Mouse (Mus musculus) liver, adult (tissue): Measurements from ENCODE around the gene Tjap1.

Experiments
- GATA4 ChIP-seq: IDR thresholded peaks from 2 replicates; pipeline ENCODE4 v1.6.1; 2014; ENCODE audit warnings: mild to moderate bottlenecking, low read length; ENCODE audit not compliant: insufficient replicate concordance

Tjap1 gene

DNA sequence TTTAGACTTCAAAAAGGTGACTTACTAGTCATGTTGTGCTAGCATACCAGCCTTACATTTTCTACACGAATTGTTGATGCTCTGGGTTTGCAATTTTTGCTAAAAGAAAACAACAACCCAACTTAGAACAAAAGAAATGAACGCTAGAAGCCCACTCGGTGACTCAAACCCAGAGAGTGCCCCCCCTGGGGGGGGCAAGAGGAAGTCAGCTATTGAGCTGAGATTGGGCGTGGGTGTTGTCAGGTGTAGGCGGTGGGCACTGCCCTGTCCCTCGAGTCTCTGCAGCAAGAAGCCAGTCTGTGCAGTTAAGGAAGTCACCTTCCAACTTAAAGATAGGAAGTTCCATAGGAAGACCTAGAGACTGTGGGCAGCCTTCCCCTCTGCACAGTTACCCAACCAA, 13.8 kb upstream of the Tjap1 start:
- TF ChIP-seq GATA4: no peak

DNA sequence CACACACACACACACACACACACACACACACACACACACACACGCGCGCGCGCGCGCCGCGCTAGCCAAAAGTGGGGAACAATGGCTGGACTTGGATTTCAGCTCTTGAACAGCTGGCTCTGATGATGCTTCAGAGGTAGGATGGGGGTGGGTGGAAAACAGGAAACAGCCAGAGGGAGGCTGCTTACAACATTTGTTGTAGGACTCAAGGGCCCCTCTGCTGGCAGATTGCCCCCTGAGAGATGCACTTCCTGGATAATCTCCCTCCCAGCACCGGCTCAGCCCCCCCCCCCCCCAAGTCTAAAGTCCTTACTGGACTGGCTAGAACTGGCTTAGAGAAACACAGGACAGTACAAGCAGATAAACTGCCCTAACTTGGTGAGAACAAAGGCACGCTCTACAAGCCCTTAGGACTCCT, 4.9 kb upstream of the Tjap1 start:
- no peak for TF ChIP-seq GATA4

DNA sequence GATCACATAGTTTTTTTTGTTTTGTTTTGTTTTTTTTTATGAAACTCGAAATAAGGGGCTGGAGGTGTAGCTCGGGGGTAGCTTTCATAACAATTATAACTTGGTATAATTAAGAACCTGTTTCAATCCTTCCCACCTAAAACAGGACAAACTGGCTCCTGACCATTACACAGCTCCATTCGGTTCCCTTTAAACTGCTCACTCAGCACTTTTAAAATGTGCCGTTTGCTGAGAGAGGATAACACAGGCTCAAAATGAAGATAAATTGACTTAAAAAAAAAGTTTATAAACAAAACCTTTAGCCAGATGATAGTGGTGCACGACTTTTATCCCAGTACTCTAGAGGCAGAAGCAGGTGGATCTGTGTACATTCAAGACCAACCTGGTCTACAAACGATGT, 2.6 kb upstream of the Tjap1 start:
- no peak for TF ChIP-seq GATA4

DNA sequence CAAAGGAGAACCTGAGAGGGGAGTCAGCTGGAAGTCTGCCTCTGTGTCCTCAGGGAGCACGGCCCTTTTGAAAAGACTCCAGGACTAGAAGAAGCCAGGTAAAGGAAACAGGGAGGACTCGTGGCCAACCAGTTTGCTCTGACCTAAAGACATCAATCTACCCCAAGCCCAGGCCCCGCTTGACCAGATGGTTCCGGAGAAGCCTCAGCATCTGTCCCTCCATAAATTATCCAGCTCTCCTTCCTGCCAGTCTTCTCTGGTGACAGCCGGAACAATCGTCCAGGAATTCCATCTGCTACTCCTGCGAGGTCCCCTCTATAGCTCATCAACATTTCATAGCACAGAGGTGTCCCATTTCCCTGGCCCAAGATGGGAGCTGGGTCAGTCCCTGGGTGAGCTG, 1.8 kb upstream of the Tjap1 start:
- TF ChIP-seq GATA4: no peak

DNA sequence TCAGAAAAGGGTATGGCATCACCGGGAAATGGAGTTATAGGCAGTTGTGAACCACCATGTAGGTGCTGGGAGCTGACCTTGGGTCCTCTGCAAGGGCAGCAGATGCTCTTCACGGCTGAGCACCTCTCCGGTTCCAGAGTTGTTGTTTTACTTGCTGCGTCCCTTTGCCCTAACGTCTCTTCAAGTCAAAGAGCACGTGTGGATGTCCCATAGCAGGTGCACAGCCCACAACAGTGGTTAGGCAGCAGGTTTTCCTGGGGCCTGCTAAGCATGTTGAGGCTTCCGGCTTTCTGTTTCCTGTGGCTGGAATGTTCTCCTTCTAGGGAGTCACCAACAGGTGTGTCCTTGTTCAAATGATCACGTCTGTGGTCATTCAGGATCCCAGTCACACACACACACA, 1.1 kb upstream of the Tjap1 start:
- no peak for TF ChIP-seq GATA4

DNA sequence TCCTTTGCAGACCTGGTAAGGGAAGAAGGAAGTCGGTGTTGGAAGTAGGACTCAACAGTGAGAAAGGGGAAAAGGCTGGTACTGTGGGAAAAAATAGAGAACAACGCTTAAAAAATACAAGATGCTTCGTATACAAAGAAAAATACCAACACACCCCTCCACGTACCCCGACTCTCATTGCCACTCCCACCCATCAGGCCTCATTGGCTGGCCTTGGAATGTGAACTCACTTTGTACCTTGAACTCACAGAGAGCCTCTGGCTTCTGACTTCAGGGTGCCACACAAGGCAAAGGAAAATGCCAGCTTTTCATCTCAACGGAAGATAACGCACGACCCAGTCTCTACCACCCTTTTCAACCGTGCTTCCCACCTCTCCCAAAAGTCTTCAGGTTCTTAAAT, 314 bp upstream of the Tjap1 start:
- no peak for TF ChIP-seq GATA4

DNA sequence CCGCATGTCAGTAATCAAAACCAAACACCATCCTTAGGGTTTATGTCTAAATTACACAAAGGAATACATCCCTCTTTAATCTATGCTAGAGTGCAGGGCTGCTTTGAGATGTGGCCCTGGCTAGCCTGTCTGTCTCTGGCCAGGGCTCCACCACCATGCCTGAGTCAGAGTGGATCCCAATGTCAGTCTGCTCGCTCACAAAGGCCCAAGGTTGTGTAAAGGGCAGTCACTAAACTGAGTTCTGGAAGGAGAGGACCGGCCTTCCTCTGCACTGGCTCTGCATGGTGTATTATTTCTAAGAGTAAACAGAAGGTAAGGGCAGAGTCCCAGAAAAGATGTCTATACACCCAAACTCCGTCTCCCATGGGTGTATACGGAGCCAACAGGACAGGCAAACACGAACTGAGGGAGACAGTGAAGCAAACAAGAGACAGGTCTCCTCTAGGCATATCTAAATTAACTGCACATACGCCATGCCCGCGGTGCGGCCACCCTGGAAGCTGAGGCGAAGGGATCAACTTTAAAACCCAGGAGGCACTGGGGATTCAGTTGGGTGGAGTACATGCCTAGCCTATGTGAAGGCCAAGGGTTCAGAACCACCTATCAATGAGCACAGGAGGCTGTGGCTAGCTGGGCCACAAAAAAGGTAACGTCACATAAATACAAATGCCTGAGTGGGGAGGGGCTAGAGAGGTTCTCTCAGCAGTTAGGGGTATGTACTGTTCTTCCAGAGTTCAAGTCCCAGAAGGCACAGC, 4.6 kb downstream of the Tjap1 start:
- TF ChIP-seq GATA4: no peak

DNA sequence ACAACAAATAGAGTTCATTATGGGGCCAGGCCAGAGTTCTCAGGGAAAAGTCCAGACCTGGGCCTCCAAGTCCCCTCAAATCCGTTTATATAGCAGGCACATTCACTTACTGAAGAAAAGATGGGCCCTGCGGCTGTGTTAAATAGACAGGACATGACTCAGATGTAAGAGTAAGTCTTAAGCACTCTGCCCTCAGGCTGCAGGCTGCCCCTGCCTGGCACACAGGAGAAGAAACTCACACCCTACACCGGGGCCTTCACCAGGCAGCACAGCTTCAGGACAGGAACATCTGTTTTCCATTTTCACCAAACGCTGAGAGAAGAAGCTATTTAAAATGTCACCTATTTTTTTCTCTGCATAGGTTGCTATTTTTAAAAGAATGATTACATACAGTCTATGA, 5.2 kb downstream of the Tjap1 start:
- TF ChIP-seq GATA4: no peak

DNA sequence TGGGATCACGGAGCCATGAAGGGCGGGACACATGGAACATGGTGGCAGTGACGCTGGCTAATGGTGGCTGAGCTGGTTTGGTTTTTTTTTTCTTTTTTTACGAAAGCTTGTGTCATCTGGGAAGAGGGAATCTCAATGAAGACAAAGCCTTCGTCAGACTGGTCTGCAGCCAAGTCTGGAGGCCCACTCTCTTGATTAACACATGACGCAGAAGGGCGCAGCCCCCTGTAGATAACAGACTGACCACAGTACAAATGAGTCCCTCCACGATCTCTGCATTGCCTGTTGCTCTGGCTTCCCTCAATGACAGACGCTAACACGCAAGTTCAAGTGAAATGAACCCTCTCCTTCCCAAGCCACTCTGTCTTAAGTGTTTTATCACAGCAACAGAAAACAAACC, 7.3 kb downstream of the Tjap1 start:
- no peak for TF ChIP-seq GATA4

DNA sequence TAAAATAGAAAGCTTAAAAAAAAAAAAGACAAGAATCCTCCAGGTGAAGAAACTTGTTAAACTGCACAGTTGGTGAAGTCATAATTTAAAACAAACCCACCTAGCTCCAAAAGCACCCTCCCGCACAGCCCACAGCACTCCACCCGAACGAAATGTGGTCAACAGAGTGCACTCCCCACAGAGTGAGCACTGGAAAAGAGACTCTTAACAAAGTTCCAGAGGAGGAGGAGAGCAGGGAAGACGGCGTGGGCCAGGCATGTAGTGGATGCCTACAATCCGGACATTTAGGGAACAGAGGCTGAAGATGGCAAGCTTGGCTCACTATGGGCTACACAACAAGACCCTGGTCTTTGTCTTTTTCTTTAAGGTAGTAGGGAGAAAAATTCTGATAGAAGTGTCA, 7.8 kb downstream of the Tjap1 start:
- TF ChIP-seq GATA4: no peak

DNA sequence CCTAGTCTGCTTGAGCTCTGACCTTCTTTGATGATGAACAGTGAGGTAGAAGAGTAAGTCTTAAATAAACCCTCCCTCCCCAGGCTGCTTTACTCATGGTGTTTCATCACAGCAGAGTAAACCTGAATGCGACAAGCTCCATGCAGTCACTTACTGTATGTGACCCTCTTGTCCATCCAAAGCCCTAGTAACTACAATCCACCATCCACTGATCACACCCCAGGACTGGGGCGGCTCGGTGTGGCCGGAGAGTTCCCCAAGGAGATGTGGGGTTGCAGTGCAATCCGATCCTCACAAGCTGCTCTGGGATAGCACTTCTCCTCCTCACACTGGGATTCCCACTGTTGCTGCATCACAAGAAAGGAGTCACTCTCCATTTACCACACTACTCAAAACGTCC, 8.4 kb downstream of the Tjap1 start:
- no peak for TF ChIP-seq GATA4

DNA sequence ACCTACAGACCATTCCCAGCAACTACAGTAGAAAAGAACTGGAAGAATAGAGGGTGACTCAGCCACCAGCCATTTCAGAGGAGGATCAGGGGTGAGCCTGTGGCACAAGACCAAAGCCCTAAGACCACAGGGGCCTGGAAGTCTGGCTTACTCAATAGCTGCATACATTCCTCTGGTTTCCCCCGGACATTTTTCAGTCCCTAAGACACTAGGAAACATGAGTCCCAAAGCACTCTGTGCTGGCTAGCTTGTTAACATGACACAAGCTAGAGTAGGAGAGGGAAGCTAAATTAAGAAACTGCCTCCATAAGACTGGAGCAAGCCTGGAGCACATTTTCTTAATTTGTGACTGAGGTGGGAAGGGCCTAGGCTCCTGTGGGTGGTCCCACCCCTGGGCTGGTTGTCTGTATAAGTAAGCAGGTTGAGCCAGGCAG, 9.0 kb downstream of the Tjap1 start:
- TF ChIP-seq GATA4: no peak

DNA sequence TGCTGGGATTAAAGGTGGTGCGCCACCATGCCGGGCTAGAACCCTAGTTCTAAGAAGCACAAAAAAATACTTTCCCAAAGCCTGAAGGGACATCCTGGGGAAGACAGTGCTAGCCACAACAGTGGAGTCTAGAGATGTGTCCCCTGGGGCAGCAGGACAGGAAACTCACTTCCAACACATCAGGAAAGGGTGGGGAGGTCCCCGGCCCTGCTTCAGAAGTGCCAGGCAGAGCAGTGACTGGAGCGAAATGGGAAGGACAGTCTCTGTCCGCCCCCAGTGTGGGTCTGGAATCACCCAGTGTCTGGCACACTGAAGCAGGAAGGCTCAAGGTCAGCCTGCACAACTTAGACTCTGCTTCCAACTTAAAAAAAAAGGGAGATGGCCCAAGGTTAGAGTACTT, 10.2 kb downstream of the Tjap1 start:
- TF ChIP-seq GATA4: no peak

DNA sequence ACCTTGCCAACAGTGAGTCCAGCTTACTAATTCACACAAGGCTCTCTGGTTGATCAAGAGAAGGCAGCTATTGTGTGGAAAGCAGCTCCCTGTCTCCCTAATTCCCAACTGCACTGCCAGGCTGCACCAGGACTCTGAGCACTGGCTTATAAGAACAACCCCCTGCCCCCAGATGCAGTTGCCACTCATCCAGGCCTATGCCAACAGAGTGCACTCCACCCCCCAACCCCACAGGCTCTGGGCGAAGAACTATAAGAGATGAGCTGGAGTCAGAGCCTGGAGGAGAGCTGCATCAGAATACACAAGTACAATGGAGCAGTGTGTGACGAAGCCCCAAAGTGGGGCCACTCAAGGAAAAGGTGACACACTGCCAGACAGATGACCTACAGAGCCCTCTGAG, 10.8 kb downstream of the Tjap1 start:
- no peak for TF ChIP-seq GATA4

DNA sequence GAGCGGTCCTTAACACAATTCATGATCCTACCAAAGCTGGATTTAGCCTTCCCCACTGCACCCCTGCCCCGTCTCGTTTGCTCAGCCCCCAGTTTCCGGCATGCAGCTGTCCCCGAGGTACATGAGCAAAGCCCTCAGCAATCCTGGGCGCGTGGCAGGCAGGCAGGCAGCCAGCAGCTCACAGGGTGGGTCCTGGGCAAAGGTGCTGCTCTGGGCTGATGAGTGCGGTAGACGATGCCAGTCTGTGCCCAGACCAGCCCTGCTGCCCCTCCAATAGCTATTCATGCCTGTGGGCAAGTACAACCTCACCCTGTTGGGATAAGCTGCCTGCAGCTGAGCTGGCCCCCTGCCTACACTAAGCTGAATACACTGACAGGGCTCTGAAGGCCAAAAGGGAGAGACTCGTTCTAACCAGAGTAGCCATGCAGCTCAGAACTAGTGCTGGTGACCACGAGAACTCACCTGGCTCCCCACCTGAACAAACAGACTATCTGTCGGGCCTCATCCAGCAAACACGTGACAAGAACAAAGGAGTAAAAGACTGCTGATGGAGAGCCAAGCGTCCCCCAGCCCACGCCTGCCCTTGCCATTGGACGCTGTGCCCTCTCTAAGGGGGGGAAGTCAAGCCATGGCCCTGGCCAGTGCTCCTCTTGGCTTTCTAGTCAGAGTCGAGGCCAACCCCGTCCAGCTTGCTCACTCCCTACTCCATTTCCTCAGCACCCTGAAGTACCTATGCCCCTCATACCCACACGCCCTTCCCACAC, 12.9 kb downstream of the Tjap1 start:
- TF ChIP-seq GATA4: no peak

DNA sequence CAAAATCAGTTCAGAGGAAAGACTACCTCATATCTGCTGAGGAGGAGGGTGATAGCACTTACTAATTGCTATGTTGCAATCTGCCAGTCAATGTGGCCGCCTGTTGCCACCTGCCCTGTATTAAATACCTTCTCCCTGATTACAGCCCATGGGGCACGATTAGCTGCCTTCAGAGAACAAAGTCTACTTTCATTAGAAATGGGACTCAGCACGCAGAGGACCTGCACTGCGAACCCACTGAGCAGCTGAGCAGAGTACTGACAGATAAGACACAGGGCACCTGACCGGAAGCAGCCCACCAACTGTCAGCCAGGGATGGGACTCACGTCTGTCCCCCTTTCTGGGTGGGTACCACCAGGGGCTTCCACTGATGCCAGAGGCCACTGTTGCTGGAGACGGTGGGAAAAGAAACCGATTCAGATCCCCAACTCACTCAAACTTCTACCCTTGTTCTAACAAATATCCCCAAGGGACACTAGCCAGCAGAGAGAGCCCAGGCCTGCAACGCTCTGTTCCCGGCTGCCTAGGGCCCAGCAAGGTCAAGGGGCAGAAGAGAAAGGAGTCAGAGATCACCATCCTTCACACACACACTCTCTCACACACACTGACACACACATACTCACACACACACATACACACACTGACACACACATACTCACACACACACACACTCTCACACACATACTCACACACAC, 14.7 kb downstream of the Tjap1 start:
- no peak for TF ChIP-seq GATA4

DNA sequence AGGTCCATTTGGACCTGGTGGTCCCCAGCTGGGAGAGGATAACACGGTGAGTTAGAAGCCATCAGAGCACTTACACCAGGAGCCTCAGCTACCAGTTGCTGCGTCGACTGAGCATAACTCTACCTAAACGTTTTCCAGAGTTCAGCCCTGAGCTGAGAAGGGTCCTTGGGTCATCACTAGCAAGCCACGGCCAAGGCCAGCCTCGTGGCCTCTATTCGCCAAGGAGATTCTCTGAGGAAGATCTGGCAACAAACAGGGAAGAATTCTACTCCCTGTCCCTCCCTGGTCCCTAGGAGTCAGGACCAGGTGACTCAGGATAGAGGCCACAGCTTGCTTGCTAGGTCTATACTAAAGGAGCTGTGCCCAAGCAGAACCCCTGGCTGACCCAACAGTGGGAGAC, 15.3 kb downstream of the Tjap1 start:
- TF ChIP-seq GATA4: no peak

DNA sequence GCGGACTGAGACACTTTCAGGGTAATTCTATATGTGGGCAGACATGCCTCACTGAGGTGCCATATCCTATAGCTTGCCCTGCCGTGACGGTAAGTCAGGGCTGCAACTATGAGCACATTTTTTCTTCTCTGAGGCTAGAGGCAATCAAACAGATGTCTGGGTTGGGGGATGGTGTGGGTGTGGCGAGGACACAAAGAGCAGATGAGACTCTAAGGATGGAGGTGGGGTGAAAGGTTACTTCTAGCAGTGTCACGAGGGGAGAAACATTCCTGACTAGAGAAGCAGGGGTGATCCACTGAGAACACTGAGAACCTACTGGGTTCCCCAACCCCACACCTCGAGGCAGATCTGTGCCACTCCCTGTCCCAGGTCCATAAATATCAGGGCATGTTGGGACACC, 15.8 kb downstream of the Tjap1 start:
- TF ChIP-seq GATA4: no peak
